Mouse (Mus musculus) ES-Bruce4 (cell line): ENCODE measurements around the gene Eml2. TPM values are rescaled to one million over a fixed set of nuclear protein-coding genes. Genes with fewer than 3 reads are reported as not detected.

Experiments
- H3K27ac ChIP-seq: 2 replicates; pipeline ENCODE4 v1.5.1; 2012; ENCODE audit warnings: low read length, inconsistent platforms; ENCODE audit not compliant: insufficient read depth
- H3K27me3 ChIP-seq: 2 replicates; pipeline ENCODE4 v1.6.1; 2012; ENCODE audit warnings: mild to moderate bottlenecking, low read length, inconsistent platforms; ENCODE audit not compliant: control insufficient read depth, poor library complexity, insufficient read depth, severe bottlenecking
- H3K36me3 ChIP-seq: 2 replicates; pipeline ENCODE4 v1.6.1; 2012; ENCODE audit warnings: inconsistent platforms, mild to moderate bottlenecking, low read length, moderate library complexity; ENCODE audit not compliant: control insufficient read depth, poor library complexity, insufficient read depth, severe bottlenecking
- H3K4me1 ChIP-seq: one replicate; pipeline ENCODE4 v1.8.1; 2011; ENCODE audit warnings: low read length; ENCODE audit not compliant: control insufficient read depth, insufficient read depth
- H3K4me3 ChIP-seq: 2 replicates; pipeline ENCODE4 v1.5.1; 2011; ENCODE audit warnings: low read depth, mild to moderate bottlenecking, low read length
- H3K9ac ChIP-seq: 2 replicates; pipeline ENCODE4 v1.6.1; 2012; ENCODE audit warnings: low read depth, mild to moderate bottlenecking, inconsistent platforms; ENCODE audit not compliant: poor library complexity, severe bottlenecking
- H3K9me3 ChIP-seq: replicated peaks from 2 replicates; pipeline ENCODE4 v1.6.1; 2012; ENCODE audit warnings: mild to moderate bottlenecking, low read length, inconsistent platforms; ENCODE audit not compliant: control insufficient read depth, poor library complexity, insufficient read depth, severe bottlenecking
- CTCF ChIP-seq: IDR thresholded peaks from one replicate; pipeline ENCODE4 v1.8.1; 2011; ENCODE audit warnings: low read depth, low read length
- EP300 ChIP-seq: IDR thresholded peaks from 2 replicates; pipeline ENCODE4 v1.6.1; 2011; ENCODE audit warnings: low read depth, low read length; ENCODE audit not compliant: insufficient read depth
- POLR2A ChIP-seq: IDR thresholded peaks from one replicate; pipeline ENCODE4 v1.8.1; 2011; ENCODE audit warnings: low read length; ENCODE audit not compliant: insufficient read depth
- polyA plus RNA-seq: library from polyadenylated mRNA; stranded (reverse); fragments of >200 nt; gene quantifications from 2 replicates; pipeline ENCODE4 v1.2.4, GENCODE M21; 2011; ENCODE audit warnings: low read depth; ENCODE audit not compliant: missing spikeins, insufficient read depth, insufficient read length

Gene Eml2
- polyA plus RNA-seq, 1 experiment: 64.4 TPM

DNA sequence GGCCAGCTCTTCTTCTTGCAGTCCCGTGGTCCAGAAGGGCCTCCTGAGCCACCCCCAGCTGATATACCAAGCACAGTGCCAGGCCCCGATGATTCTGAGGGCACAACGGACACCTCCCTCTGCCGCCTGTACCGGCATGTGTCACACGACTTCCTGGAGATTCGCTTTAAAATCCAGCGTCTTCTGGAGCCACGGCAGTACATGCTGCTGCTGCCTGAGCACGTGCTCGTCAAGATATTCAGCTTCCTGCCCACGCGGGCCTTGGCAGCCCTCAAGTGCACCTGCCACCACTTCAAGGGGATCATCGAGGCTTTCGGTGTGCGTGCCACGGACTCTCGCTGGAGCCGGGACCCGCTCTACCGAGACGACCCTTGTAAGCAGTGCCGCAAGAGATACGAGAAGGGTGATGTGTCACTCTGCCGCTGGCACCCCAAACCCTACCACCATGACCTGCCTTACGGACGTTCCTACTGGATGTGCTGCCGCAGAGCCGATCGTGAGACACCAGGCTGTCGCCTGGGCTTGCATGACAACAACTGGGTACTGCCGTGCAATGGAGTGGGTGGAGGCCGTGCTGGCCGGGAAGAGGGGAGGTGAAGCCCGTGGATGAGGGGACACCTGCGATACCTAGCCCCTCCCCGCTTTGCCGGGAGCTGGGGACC lies 39.4 kb upstream of the Eml2 start:
- Histone ChIP-seq H3K36me3 (0 out of 2 replicates have a peak, but pooled peaks cover 2% of the 10 kb centered on the region), H3K4me3 (peak overlapping the region; percentile 3), H3K9ac (no peak overlapping the region)

DNA sequence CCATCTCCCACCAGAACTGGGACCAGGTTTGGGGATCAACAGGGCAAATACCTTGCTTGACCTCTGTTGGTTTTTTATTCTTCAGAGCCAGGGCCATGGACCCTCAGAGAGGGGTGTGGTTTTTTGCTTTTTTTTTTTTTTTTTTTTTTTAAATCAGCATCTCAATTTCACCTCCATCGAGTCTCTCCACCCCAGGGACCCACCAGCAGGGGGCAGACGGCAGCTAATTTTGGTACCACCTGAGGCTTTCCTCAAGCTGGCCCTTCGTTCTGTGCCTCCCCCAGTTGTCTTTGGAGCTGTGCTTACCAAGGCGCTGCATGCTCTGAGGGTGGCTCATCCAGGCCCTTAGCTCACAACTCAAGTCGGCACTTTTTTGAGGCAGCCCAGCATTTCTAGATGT lies 38.8 kb upstream of the Eml2 start:
- Histone ChIP-seq H3K36me3 (0 out of 2 replicates have a peak, but pooled peaks cover 2% of the 10 kb centered on the region), H3K27ac (no peak overlapping the region), H3K4me1 (no peaks in the 10 kb centered on the region), H3K9me3 (no peaks in the 10 kb centered on the region), H3K4me3 (peak overlapping the region; percentile 3; the same call in 1 of the 2 replicates), H3K9ac (no peak overlapping the region), H3K27me3 (no peaks in the 10 kb centered on the region)
- TF ChIP-seq CTCF (peak; percentile 56), POLR2A (no peak)

More for the DNA sequence above, 39.4 kb upstream of the Eml2 start:
- TF ChIP-seq POLR2A (no peak), EP300 (no peak), CTCF (no peak)
- Histone ChIP-seq H3K27ac (no peak overlapping the region), H3K9me3 (no peaks in the 10 kb centered on the region), H3K4me1 (no peaks in the 10 kb centered on the region), H3K27me3 (no peaks in the 10 kb centered on the region)

DNA sequence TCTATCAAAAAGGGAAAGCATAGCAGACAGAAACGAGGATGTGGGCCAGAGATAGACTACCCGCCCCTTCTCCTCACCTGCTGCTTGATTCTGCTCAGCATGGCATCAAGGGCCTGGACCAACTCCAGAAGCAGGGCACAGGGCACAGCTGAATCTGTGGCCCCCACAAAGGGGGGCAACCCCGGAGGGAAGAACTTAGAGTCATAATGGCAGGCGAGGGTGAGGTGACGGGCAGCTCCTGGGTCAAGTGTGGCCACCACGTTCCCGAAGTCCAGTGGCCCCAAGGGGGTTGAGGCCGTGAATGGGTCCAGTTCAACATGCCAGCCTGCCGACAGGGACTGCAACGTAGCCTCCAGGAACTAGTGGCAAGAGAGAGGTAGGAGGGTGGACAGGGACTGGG lies 29.4 kb upstream of the Eml2 start:
- Histone ChIP-seq H3K4me3 (no peak overlapping the region), H3K4me1 (peaks cover 2% of the 10 kb centered on the region), H3K27ac (no peak overlapping the region), H3K36me3 (peaks cover 3% of the 10 kb centered on the region), H3K27me3 (no peaks in the 10 kb centered on the region), H3K9ac (no peak overlapping the region), H3K9me3 (no peaks in the 10 kb centered on the region)
- TF ChIP-seq EP300 (no peak), CTCF (no peak), POLR2A (no peak)

DNA sequence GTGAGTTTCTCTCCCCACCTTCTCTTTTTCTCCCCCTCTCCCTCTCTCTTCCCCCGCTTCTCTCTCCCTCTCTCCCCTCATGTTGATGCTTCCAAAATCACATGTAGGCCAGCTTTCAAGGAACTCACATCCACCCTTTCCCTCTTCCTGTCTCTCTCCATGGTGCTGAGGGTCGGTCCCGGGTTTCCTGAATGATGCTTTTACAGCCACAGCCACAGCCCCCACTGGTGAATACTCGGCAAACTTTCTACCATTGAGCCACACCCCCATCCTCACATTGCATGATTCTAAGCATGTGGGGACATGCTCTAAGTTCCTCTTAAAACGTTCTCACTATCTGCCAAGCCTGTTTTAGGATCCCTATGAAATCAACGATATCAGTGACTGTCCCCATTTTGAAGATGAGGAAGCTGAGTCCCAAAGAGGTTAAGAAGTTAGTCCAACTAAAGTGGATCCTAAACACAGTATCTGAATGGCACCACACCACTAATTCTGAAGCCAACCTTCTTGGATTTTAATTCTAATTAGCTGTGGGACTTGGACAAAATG lies 28.6 kb upstream of the Eml2 start:
- H3K9me3 ChIP-seq: no peaks in the 10 kb centered on the region
- TF ChIP-seq POLR2A: no peak
- H3K9ac ChIP-seq: no peak overlapping the region
- peaks cover 2% of the 10 kb centered on the region for H3K4me1 ChIP-seq
- H3K4me3 ChIP-seq: no peak overlapping the region
- H3K27me3 ChIP-seq: no peaks in the 10 kb centered on the region
- H3K36me3 ChIP-seq: peaks cover 6% of the 10 kb centered on the region
- H3K27ac ChIP-seq: no peak overlapping the region

DNA sequence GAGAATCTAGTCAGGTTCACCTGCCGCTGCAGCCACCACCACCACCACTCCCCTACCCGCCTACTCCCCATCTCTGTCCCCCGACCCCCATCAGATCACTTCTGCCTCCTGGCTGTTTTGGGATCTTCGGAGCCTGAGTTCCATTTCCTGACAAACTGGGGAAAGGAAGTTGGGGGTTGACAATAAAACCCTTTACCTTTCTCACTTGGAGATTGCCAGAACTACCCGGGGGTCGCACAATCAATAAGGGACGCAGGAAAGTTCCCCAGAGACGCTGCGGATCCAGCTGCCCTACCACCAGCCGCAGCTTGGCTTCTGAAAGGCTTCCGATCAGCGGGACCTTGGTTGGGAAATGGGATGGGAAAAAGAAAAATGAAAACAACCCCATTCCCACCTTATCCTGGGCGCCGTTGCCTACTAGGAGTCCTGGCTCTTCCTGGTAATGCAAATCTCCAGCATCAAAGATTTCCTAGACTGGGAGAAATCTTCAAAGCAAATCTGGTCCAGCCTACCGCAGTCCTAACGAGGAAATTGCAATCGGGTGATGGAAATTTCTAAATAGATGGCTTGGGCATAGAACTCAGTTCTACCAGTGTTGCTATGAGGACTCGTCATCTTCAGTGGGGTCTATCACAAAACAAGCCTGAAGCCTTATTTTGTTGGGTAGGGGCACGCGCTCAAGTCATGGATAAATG lies 27.9 kb upstream of the Eml2 start:
- peak overlapping the region; percentile 92 for H3K9ac ChIP-seq
- no peaks in the 10 kb centered on the region for H3K27me3 ChIP-seq
- no peak overlapping the region for H3K27ac ChIP-seq
- TF ChIP-seq CTCF: no peak
- TF ChIP-seq EP300: no peak
- no peak for TF ChIP-seq POLR2A
- H3K4me1 ChIP-seq: peaks cover 2% of the 10 kb centered on the region
- peak overlapping the region; percentile 95 for H3K4me3 ChIP-seq
- peaks cover 9% of the 10 kb centered on the region for H3K36me3 ChIP-seq
- no peaks in the 10 kb centered on the region for H3K9me3 ChIP-seq
